Mouse (Mus musculus) stomach, embryonic 16.5 days (tissue): ENCODE results near the gene Traf3. TPM values are rescaled to one million over a fixed set of nuclear protein-coding genes. Genes with fewer than 3 reads are reported as not detected.
A peak's percentile ranks its signal among the peaks of the same experiment; 100 is the strongest.

Experiments
- ATAC-seq: fragments of 200-750 bp; cut with Nextera tagmentation; 2 replicates; pipeline ENCODE4 v1.8.0; 2017; ENCODE audit warnings: moderate number of reproducible peaks, moderate TSS enrichment; ENCODE audit not compliant: insufficient read depth, low FRiP score
- H3K27ac ChIP-seq: fragments of 300-500 bp; sonication (generic); 2 replicates; pipeline ENCODE4 v1.5.1; 2014; ENCODE audit warnings: low read length
- H3K27me3 ChIP-seq: fragments of 300-500 bp; sonication (generic); 2 replicates; pipeline ENCODE4 v1.6.1; 2014; ENCODE audit warnings: low read length, control low read depth, mixed read lengths; ENCODE audit not compliant: control insufficient read depth, insufficient read depth
- H3K36me3 ChIP-seq: fragments of 300-500 bp; sonication (generic); 2 replicates; pipeline ENCODE4 v1.6.1; 2014; ENCODE audit warnings: low read length; ENCODE audit not compliant: control insufficient read depth, insufficient read depth
- H3K4me1 ChIP-seq: fragments of 300-500 bp; sonication (generic); 2 replicates; pipeline ENCODE4 v1.6.1; 2014; ENCODE audit warnings: low read length, control low read depth, mixed read lengths; ENCODE audit not compliant: control insufficient read depth, insufficient read depth
- H3K4me2 ChIP-seq: fragments of 300-500 bp; sonication (generic); 2 replicates; pipeline ENCODE4 v1.6.1; 2014; ENCODE audit warnings: low read depth, low read length, mixed read lengths
- H3K4me3 ChIP-seq: fragments of 300-500 bp; sonication (generic); replicated peaks from 2 replicates; pipeline ENCODE4 v1.5.1; 2014; ENCODE audit warnings: mild to moderate bottlenecking, low read length
- H3K9ac ChIP-seq: fragments of 300-500 bp; sonication (generic); 2 replicates; pipeline ENCODE4 v1.6.1; 2014; ENCODE audit warnings: low read length
- H3K9me3 ChIP-seq: fragments of 300-500 bp; sonication (generic); replicated peaks from 2 replicates; pipeline ENCODE4 v1.6.1; 2016; ENCODE audit warnings: low read length, control low read depth; ENCODE audit not compliant: control insufficient read depth
- WGBS: fragments of 180-500 bp; shearing (Covaris S2); extraction: QIAGEN DNeasy Blood & Tissue Kit; methylation state at CpG from one replicate; pipeline ENCODE4 v1.1.7; 2014; 5-methylcytosine and 5-hydroxymethylcytosine counted together
- polyA plus RNA-seq: library from polyadenylated mRNA; unstranded; fragments of >200 nt; fragmentation: Nextera tagmentation; extraction: Ambion mirVana; gene quantifications from 2 replicates; pipeline ENCODE4 v1.2.1, GENCODE M21; 2015

Traf3 gene
- polyA plus RNA-seq, 1 experiment from 2014 or later: 8.2 TPM

DNA sequence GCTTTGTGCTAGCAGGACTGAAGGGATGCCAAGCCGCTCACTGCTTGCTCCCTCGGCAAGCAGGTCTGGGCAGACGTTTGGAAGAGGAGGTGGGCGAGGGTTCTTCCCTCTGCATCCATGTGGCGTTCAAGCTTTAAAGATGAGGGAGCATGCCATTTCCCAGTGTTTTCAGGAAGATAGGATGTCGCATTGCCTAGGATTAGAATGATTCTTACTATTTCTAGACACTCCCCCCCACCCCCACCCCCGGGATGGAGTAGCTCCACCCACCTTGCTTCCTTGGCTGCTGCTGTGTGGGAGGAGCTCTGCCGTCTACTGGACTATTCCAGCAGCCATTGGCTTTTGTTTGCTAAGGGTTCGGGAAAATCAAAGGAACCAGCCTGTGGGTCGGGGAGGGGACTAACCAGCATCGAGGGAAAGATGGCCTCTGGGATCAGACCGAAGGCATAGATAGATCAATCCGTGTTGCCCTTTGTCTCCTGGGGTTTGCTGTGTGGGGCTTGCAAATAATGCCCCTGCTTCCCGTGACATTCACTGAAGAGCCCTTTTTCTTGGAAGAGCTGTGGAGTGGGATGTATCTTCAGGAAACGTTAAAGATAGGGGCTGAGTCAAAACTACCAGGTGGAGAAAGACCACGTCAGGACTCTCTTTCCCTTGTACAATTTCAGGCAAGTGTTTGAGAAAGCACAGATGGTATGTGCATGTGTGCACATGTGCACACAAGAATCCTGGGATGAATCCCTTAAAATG is 3.7 kb upstream of the Traf3 start:
- peak overlapping the region; percentile 17; the same call in 1 of the 2 replicates for H3K27ac ChIP-seq
- ATAC-seq: peak; percentile 46
- peak overlapping the region; percentile 21; the same call in 1 of the 2 replicates for H3K4me3 ChIP-seq
- no peaks in the 10 kb centered on the region for H3K27me3 ChIP-seq
- no peaks in the 10 kb centered on the region for H3K36me3 ChIP-seq
- H3K9me3 ChIP-seq: no peaks in the 10 kb centered on the region
- H3K4me2 ChIP-seq: peak overlapping the region; percentile 54
- peak overlapping the region; percentile 52 for H3K9ac ChIP-seq
- 11% methylated on average over 16 of the region's 16 CpGs for WGBS
- H3K4me1 ChIP-seq: peaks cover 22% of the 10 kb centered on the region

GRCm38 (mm10) chr12:111164310-111164751 is 1.8 kb upstream of the Traf3 start:
- Histone ChIP-seq H3K4me1 (peaks cover 25% of the 10 kb centered on the region), H3K27ac (peak overlapping the region; percentile 64; the same call in 1 of the 2 replicates), H3K4me2 (peak overlapping the region; percentile 58), H3K27me3 (no peaks in the 10 kb centered on the region), H3K9me3 (no peaks in the 10 kb centered on the region), H3K9ac (peak overlapping the region; percentile 61), H3K4me3 (peak overlapping the region; percentile 42), H3K36me3 (no peaks in the 10 kb centered on the region)
- WGBS: 3% methylated on average over 13 of the region's 13 CpGs
- ATAC-seq: peak; percentile 77; the same call in 1 of the 2 replicates

DNA sequence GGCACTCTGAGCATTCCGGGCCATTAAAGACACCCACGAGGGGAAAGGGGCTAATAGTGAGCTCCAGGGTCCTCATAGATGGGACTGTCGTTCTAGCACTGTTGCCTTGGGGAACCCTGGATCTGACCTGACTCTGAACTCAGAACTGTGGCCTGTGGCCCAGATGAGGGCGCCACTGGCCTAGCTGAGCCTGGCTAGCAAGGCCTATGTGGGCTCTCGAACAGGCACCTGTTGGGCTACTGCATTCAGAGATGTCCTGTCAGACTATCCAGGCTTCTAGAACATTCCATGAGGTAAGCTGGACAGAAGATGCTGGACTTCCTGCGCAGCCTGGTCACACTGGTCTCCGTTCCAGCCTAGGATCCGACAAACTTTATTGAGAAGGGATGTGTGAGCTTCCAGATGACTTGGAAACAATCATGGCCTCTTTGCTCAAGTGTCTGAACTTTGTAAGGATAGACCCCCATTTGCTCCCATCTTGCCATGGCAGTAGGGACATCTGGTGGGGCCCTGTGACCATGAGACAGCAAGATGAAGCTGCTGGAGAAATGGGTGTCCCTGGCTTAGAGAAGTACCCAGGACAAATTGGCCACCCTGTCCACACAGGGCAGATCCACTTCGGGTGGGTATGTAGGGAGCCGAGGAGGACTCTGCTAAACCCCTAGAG is 891 bp upstream of the Traf3 start:
- 67% methylated on average over 10 of the region's 10 CpGs for WGBS
- Histone ChIP-seq H3K4me3 (0 out of 2 replicates have a peak overlapping the region, but pooled peaks have one; percentile 80), H3K27ac (peak overlapping the region; percentile 78)

GRCm38 (mm10) chr12:111166681-111167289 is 615 bp downstream of the Traf3 start:
- peak; percentile 34 for ATAC-seq

More for the DNA sequence above, 891 bp upstream of the Traf3 start:
- H3K36me3 ChIP-seq: no peaks in the 10 kb centered on the region
- H3K9ac ChIP-seq: no peak overlapping the region
- H3K27me3 ChIP-seq: no peaks in the 10 kb centered on the region
- 0 out of 2 replicates have a peak, but pooled peaks have one; percentile 6 for ATAC-seq
- no peaks in the 10 kb centered on the region for H3K9me3 ChIP-seq
- peak overlapping the region; percentile 89 for H3K4me2 ChIP-seq
- peaks cover 17% of the 10 kb centered on the region for H3K4me1 ChIP-seq

GRCm38 (mm10) chr12:111168891-111169290 is 2.7 kb downstream of the Traf3 start:
- WGBS: 86% methylated on average over 4 of the region's 4 CpGs
- H3K4me3 ChIP-seq: no peak overlapping the region

More at GRCm38 (mm10) chr12:111166681-111167289, 615 bp downstream of the Traf3 start:
- H3K36me3 ChIP-seq: no peaks in the 10 kb centered on the region
- under 1% methylated on average over 48 of the region's 48 CpGs for WGBS
- H3K4me2 ChIP-seq: peak overlapping the region; percentile 89
- peak overlapping the region; percentile 80 for H3K4me3 ChIP-seq
- peak overlapping the region; percentile 88 for H3K9ac ChIP-seq
- H3K9me3 ChIP-seq: no peaks in the 10 kb centered on the region
- peak overlapping the region; percentile 78 for H3K27ac ChIP-seq
- peaks cover 17% of the 10 kb centered on the region for H3K4me1 ChIP-seq
- H3K27me3 ChIP-seq: no peaks in the 10 kb centered on the region

DNA sequence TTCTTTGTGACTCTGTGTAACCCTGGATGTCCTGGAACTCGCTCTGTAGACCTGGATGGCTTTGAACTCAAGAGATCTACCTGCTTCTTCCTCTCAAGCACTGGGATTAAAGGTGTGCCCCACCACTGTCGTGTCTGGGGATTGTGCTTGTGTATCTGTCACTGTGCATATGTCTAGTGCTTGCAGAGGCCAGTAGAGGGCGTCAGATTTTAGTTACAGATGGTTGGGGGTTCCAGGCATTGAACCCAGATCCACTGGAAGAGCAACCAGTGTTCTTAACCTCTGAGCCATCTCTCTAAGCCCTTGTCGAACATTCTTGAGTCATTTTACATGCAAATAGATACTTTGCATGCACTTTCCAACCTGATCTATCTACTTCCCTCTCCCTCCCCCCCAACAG is 12.6 kb downstream of the Traf3 start:
- ATAC-seq: no peak
- 74% methylated on average over 4 of the region's 4 CpGs for WGBS
- H3K4me1 ChIP-seq: no peaks in the 10 kb centered on the region

More at GRCm38 (mm10) chr12:111168891-111169290, 2.7 kb downstream of the Traf3 start:
- no peaks in the 10 kb centered on the region for H3K9me3 ChIP-seq
- peaks cover 13% of the 10 kb centered on the region for H3K4me1 ChIP-seq
- no peaks in the 10 kb centered on the region for H3K27me3 ChIP-seq
- no peak overlapping the region for H3K4me2 ChIP-seq
- no peak overlapping the region for H3K27ac ChIP-seq
- H3K9ac ChIP-seq: no peak overlapping the region
- no peaks in the 10 kb centered on the region for H3K36me3 ChIP-seq
- ATAC-seq: no peak

DNA sequence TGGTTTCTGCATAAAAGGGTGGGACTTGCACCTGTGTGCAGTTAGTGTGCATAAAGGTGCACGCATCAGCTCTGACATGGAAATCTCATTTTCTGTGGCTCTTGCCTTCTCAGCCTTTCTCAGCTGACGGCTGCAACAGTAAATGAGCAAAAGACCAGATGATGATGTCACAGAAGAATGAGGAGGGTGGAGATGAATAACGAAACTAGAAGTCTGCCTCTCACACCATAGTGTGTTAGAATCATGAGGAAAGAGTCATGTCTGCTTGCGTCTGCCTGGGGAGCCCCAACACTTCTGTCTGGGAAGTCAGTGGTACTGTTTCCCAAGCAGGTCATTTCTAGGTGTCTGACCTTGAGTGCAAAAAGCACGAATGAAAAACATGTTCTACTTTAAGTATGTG is 15.7 kb downstream of the Traf3 start:
- WGBS: 79% methylated on average over 5 of the region's 5 CpGs
- Histone ChIP-seq H3K27ac (no peak overlapping the region), H3K9ac (no peak overlapping the region), H3K9me3 (no peaks in the 10 kb centered on the region), H3K4me2 (no peak overlapping the region), H3K27me3 (no peaks in the 10 kb centered on the region), H3K4me1 (no peaks in the 10 kb centered on the region), H3K4me3 (no peak overlapping the region), H3K36me3 (no peaks in the 10 kb centered on the region)
- no peak for ATAC-seq

More for the DNA sequence above, 12.6 kb downstream of the Traf3 start:
- no peak overlapping the region for H3K4me3 ChIP-seq
- H3K36me3 ChIP-seq: no peaks in the 10 kb centered on the region
- H3K9ac ChIP-seq: no peak overlapping the region
- no peak overlapping the region for H3K4me2 ChIP-seq
- H3K9me3 ChIP-seq: no peaks in the 10 kb centered on the region
- H3K27me3 ChIP-seq: no peaks in the 10 kb centered on the region
- no peak overlapping the region for H3K27ac ChIP-seq

- H3K9ac ChIP-seq: no peak overlapping the region
- no peaks in the 10 kb centered on the region for H3K9me3 ChIP-seq
- H3K4me1 ChIP-seq: no peaks in the 10 kb centered on the region
- H3K27me3 ChIP-seq: no peaks in the 10 kb centered on the region
- H3K36me3 ChIP-seq: no peaks in the 10 kb centered on the region
- 94% methylated on average over 6 of the region's 6 CpGs for WGBS
- no peak for ATAC-seq
- no peak overlapping the region for H3K4me2 ChIP-seq
- H3K4me3 ChIP-seq: no peak overlapping the region
- H3K27ac ChIP-seq: no peak overlapping the region
These were observed 16.2 kb downstream of the Traf3 start for GRCm38 (mm10) chr12:111182378-111182777.
